Mouse (Mus musculus): Measurements from ENCODE around the gene Tgm1. TPM values are rescaled to one million over a fixed set of nuclear protein-coding genes. Genes with fewer than 3 reads are reported as not detected.

The Tgm1 gene
- polyA plus RNA-seq, 1 experiment from 2014 or later = 1.3 TPM

GRCm38 (mm10) chr14:55730531-55731032 lies 16.9 kb upstream of the Tgm1 start:
- Histone ChIP-seq H3K4me3 (ENCODE audit: low read depth, low read length) (no peak overlapping the region), H3K27ac (ENCODE audit: low read depth) (no peak overlapping the region), H3K36me3 (ENCODE audit: control insufficient read depth, insufficient read depth, low read length) (no peaks in the 10 kb centered on the region), H3K27me3 (replicated peaks; ENCODE audit: control insufficient read depth, insufficient read depth, low read length) (no peaks in the 10 kb centered on the region), H3K9me3 (ENCODE audit: control insufficient read depth, low read length) (no peaks in the 10 kb centered on the region), H3K9ac (ENCODE audit: low read length) (no peak overlapping the region), H3K4me1 (replicated peaks; ENCODE audit: control insufficient read depth, insufficient read depth, low read length) (no peaks in the 10 kb centered on the region), H3K4me2 (ENCODE audit: low read length) (no peak overlapping the region)
- 83% methylated on average over 7 of the region's 7 CpGs for WGBS
- no peak for DNase-seq (ENCODE audit: low spot score)
- no peak for ATAC-seq (replicated peaks; ENCODE audit: low FRiP score, low TSS enrichment, low read depth)

DNA sequence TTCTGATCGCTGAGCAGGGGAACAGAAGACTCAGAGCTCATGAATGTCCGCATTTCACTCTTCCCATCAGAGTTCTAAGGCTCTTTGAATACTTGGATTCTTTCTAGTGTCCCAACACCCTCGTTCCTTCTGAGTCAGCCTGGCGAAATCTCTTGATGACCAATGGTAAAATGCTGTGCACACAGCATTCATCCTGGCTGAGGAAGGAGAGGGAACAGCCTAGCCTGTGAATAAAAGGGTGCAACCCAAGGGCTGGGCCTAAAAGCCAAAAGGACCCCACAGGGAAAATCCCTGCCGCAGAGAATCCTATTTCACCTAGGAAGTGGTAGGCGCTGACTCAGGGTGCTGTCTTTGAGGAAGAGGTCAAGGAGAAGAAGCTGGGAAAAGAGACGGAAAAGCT lies 16.4 kb upstream of the Tgm1 start:
- no peak for ATAC-seq (replicated peaks; ENCODE audit: low FRiP score, low TSS enrichment, low read depth)
- no peak overlapping the region for H3K27ac ChIP-seq (ENCODE audit: low read depth)
- H3K9me3 ChIP-seq (ENCODE audit: control insufficient read depth, low read length) = no peaks in the 10 kb centered on the region
- 83% methylated on average over 7 of the region's 7 CpGs for WGBS
- H3K9ac ChIP-seq (ENCODE audit: low read length) = no peak overlapping the region
- H3K4me1 ChIP-seq (replicated peaks; ENCODE audit: control insufficient read depth, insufficient read depth, low read length) = no peaks in the 10 kb centered on the region
- H3K4me3 ChIP-seq (ENCODE audit: low read depth, low read length) = no peak overlapping the region
- DNase-seq (ENCODE audit: low spot score) = no peak
- no peaks in the 10 kb centered on the region for H3K36me3 ChIP-seq (ENCODE audit: control insufficient read depth, insufficient read depth, low read length)
- H3K27me3 ChIP-seq (replicated peaks; ENCODE audit: control insufficient read depth, insufficient read depth, low read length) = no peaks in the 10 kb centered on the region
- no peak overlapping the region for H3K4me2 ChIP-seq (ENCODE audit: low read length)

- no peak for ATAC-seq (replicated peaks; ENCODE audit: low FRiP score, low TSS enrichment, low read depth)
- Histone ChIP-seq H3K9ac (ENCODE audit: low read length) (no peak overlapping the region), H3K9me3 (ENCODE audit: control insufficient read depth, low read length) (no peaks in the 10 kb centered on the region), H3K36me3 (ENCODE audit: control insufficient read depth, insufficient read depth, low read length) (no peaks in the 10 kb centered on the region), H3K4me3 (ENCODE audit: low read depth, low read length) (no peak overlapping the region), H3K4me1 (replicated peaks; ENCODE audit: control insufficient read depth, insufficient read depth, low read length) (no peaks in the 10 kb centered on the region), H3K27ac (ENCODE audit: low read depth) (no peak overlapping the region), H3K27me3 (replicated peaks; ENCODE audit: control insufficient read depth, insufficient read depth, low read length) (no peaks in the 10 kb centered on the region), H3K4me2 (ENCODE audit: low read length) (no peak overlapping the region)
- DNase-seq (ENCODE audit: low spot score) = no peak
- 61% methylated on average over 8 of the region's 8 CpGs for WGBS
Measured at GRCm38 (mm10) chr14:55727889-55728685, 14.4 kb upstream of the Tgm1 start.

DNA sequence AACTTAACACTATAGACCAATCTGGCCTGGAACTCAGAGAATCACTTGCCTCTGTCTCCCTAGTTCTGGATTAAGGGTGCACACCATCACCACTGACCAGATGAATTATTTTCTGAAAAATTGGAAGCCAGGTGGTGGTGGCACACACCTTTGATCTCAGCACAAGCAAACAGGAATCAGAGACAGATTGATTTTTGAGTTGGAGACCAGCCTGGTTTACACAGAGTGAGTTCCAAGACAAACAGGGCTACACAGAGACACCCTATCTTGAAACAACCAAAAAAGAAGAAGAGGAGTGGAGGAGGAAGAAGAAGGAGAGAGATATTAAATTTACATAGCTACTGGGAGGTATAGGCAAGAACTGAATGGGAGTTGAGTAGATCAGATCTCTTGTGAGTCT lies 12.5 kb upstream of the Tgm1 start:
- H3K36me3 ChIP-seq (ENCODE audit: control insufficient read depth, insufficient read depth, low read length) = no peaks in the 10 kb centered on the region
- H3K27me3 ChIP-seq (replicated peaks; ENCODE audit: control insufficient read depth, insufficient read depth, low read length) = no peaks in the 10 kb centered on the region
- H3K9ac ChIP-seq (ENCODE audit: low read length) = no peak overlapping the region
- DNase-seq (ENCODE audit: low spot score) (no peak), ATAC-seq (replicated peaks; ENCODE audit: low FRiP score, low TSS enrichment, low read depth) (no peak)
- H3K9me3 ChIP-seq (ENCODE audit: control insufficient read depth, low read length) = no peaks in the 10 kb centered on the region
- no peak overlapping the region for H3K27ac ChIP-seq (ENCODE audit: low read depth)
- H3K4me2 ChIP-seq (ENCODE audit: low read length) = no peak overlapping the region
- no peak overlapping the region for H3K4me3 ChIP-seq (ENCODE audit: low read depth, low read length)
- H3K4me1 ChIP-seq (replicated peaks; ENCODE audit: control insufficient read depth, insufficient read depth, low read length) = peaks cover 3% of the 10 kb centered on the region; the same call in 1 of the 2 replicates

- Histone ChIP-seq H3K9ac (ENCODE audit: low read length) (no peak overlapping the region), H3K27me3 (replicated peaks; ENCODE audit: control insufficient read depth, insufficient read depth, low read length) (no peaks in the 10 kb centered on the region), H3K9me3 (ENCODE audit: control insufficient read depth, low read length) (no peaks in the 10 kb centered on the region), H3K27ac (ENCODE audit: low read depth) (no peak overlapping the region), H3K4me1 (replicated peaks; ENCODE audit: control insufficient read depth, insufficient read depth, low read length) (peaks cover 3% of the 10 kb centered on the region; the same call in 1 of the 2 replicates), H3K4me3 (ENCODE audit: low read depth, low read length) (no peak overlapping the region), H3K4me2 (ENCODE audit: low read length) (no peak overlapping the region), H3K36me3 (ENCODE audit: control insufficient read depth, insufficient read depth, low read length) (peaks cover 1% of the 10 kb centered on the region; the same call in 1 of the 2 replicates)
- DNase-seq (ENCODE audit: low spot score) = no peak
- WGBS = 58% methylated on average over 8 of the region's 8 CpGs
- ATAC-seq (replicated peaks; ENCODE audit: low FRiP score, low TSS enrichment, low read depth) = no peak
Measured at GRCm38 (mm10) chr14:55724411-55724871, 10.7 kb upstream of the Tgm1 start.

DNA sequence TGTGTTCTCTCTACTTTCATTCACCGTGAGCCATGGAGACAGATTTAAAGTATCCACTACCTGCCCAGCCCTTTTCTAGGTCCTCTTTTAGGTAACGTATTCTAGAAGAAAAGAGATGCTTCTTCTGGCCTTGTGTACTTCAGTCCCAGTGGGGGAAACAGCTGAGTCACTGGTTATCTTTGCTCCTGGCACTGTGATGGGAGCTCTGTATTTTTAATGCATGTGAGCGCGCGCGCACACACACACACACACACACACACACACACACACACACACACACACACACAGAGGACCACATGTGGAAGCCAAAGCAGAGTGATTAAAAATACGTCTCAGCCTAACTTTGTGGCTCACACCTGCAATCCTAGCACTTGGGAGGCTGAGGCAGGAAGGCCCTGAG lies 9.7 kb upstream of the Tgm1 start:
- Histone ChIP-seq H3K4me1 (replicated peaks; ENCODE audit: control insufficient read depth, insufficient read depth, low read length) (peaks cover 3% of the 10 kb centered on the region; the same call in 1 of the 2 replicates), H3K9ac (ENCODE audit: low read length) (no peak overlapping the region), H3K27me3 (replicated peaks; ENCODE audit: control insufficient read depth, insufficient read depth, low read length) (no peaks in the 10 kb centered on the region), H3K4me3 (ENCODE audit: low read depth, low read length) (no peak overlapping the region), H3K36me3 (ENCODE audit: control insufficient read depth, insufficient read depth, low read length) (peaks cover 11% of the 10 kb centered on the region), H3K27ac (ENCODE audit: low read depth) (no peak overlapping the region), H3K9me3 (ENCODE audit: control insufficient read depth, low read length) (no peaks in the 10 kb centered on the region), H3K4me2 (ENCODE audit: low read length) (no peak overlapping the region)
- DNase-seq (ENCODE audit: low spot score) (no peak), ATAC-seq (replicated peaks; ENCODE audit: low FRiP score, low TSS enrichment, low read depth) (no peak)
- 95% methylated on average over 7 of the region's 7 CpGs for WGBS

DNA sequence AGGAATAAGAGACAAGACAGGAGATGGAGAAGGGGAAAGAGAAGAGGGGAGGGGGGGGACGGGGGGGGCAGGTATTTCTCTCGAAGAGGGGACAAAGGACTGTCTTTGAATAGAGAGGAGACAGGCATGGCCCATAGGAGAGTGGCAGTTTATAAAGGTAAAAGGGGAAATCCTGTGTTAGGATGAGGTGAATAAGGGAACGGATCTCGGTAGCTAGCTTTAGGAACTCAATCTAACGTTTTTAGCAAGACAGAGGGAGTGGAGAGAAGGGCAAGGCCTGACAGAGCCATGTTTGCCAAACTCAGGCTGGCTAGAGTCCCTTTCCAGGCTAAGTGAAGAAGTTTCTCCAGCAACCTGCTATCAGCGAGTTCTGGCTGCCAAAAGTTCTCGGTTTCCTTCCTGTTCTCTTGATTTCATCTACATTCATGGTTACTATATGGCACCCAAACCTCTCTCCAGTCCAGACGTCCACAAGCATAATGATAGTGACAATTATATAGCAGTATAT lies 8.8 kb upstream of the Tgm1 start:
- Histone ChIP-seq H3K27ac (ENCODE audit: low read depth) (peak overlapping the region; percentile 74), H3K9ac (ENCODE audit: low read length) (peak overlapping the region; percentile 73; the same call in 1 of the 2 replicates), H3K4me1 (replicated peaks; ENCODE audit: control insufficient read depth, insufficient read depth, low read length) (peaks cover 3% of the 10 kb centered on the region; the same call in 1 of the 2 replicates), H3K4me3 (ENCODE audit: low read depth, low read length) (peak overlapping the region; percentile 83), H3K36me3 (ENCODE audit: control insufficient read depth, insufficient read depth, low read length) (peaks cover 21% of the 10 kb centered on the region), H3K9me3 (ENCODE audit: control insufficient read depth, low read length) (no peaks in the 10 kb centered on the region), H3K4me2 (ENCODE audit: low read length) (peak overlapping the region; percentile 61), H3K27me3 (replicated peaks; ENCODE audit: control insufficient read depth, insufficient read depth, low read length) (no peaks in the 10 kb centered on the region)
- peak; percentile 1; the same call in 1 of the 2 replicates for ATAC-seq (replicated peaks; ENCODE audit: low FRiP score, low TSS enrichment, low read depth)
- whole genome bisulfite sequencing = 49% methylated on average over 8 of the region's 8 CpGs
- DNase-seq (ENCODE audit: low spot score) = no peak

GRCm38 (mm10) chr14:55721700-55722437 lies 8.1 kb upstream of the Tgm1 start, which contains the start of gene Rabggta:
Rabggta (minus strand) TSS chr14:55722263.
- ATAC-seq (replicated peaks; ENCODE audit: low FRiP score, low TSS enrichment, low read depth) = peak; percentile 96

More at GRCm38 (mm10) chr14:55721700-55722437, 8.1 kb upstream of the Tgm1 start, which contains the start of gene Rabggta:
- WGBS = under 1% methylated on average over 50 of the region's 50 CpGs
- H3K27me3 ChIP-seq (replicated peaks; ENCODE audit: control insufficient read depth, insufficient read depth, low read length) = no peaks in the 10 kb centered on the region
- H3K9me3 ChIP-seq (ENCODE audit: control insufficient read depth, low read length) = no peaks in the 10 kb centered on the region
- peaks cover 27% of the 10 kb centered on the region for H3K36me3 ChIP-seq (ENCODE audit: control insufficient read depth, insufficient read depth, low read length)
- H3K4me1 ChIP-seq (replicated peaks; ENCODE audit: control insufficient read depth, insufficient read depth, low read length) = peaks cover 3% of the 10 kb centered on the region; the same call in 1 of the 2 replicates
- peak within 1 kb of the TSS; percentile 74 for H3K27ac ChIP-seq (ENCODE audit: low read depth)
- H3K4me2 ChIP-seq (ENCODE audit: low read length) = peak within 1 kb of the TSS; percentile 61
- peak within 1 kb of the TSS; percentile 83 for H3K4me3 ChIP-seq (ENCODE audit: low read depth, low read length)
- peak within 1 kb of the TSS; percentile 73 for H3K9ac ChIP-seq (ENCODE audit: low read length)
- peak; percentile 98 for DNase-seq (ENCODE audit: low spot score)

Data from intestine, embryonic 14.5 days (tissue).